Mouse (Mus musculus) kidney, adult 8-10 months (tissue): ENCODE data around the gene Hist1h3i.

Source experiments
- DNase-seq, 2 experiments: peaks; one replicate each; pipeline ENCODE4 v3.0.0; 2022

Gene Hist1h3i

DNA sequence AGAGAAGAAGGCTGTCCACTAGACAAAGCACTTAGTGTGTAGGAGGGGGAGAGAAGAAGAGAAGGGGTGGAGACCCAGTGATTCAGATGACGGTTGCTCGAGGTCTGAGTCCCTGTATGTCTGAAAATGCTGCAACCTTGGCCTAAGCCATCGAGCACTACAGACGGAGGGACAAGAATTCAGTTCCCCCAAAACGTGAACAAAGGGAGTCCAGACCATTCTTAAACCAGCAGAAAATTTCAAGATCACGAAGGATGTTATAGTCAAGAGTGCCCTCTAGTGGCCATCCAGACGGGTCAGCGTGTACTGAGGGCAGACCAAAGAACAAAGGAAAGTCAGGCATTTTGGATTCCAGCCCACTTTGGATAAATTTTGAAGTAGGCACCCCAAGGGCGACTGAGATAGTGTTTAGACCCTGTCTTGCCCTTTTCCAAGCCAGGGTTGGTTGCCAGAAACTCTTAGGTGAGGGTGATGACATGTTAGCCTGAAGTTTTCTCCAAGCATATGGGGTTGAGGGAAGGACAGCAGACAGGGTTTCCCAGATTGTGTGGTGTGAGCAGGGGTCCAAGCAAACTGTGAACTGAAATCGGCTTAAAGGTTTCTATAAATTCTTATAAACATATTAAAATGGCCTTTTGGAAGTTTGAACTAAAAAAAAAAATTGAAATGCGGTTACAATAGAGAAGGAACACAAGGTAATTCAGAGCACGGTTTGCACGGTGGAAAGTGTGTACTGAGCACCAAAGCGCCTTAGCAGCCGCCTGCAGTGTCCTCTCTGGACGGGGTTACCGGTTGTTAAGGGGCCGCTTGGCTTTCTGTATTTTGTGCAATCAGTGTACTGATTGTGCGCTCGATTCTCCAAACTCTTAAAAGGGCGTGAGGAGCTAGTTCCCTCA, 48.9 kb downstream of the Hist1h3i start:
- DNase-seq, result peak; percentile 64 to 68

DNA sequence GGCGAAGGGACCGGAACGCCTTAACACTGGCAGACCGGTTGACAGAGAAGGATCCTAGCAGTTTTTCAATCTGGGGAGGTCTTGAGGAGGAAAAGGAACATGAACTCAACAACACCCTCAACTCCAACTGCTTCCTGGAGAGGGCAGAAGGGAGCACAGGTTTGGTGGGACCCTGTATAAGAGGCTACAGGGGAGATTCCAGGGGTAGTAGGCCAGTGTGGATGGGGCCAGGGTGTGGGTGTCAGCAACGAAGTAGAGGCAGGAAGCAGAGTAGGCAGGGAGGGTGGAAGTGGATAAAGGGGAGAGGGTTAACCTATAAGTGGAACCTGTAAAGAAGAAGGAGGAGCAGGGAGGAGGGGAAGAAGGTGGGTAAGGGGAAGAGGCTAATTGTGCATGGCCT, 49.7 kb downstream of the Hist1h3i start:
- DNase-seq, result no peak
